12 mouse cellular contexts compared by ENCODE assay signal in the genomic region with DNA sequence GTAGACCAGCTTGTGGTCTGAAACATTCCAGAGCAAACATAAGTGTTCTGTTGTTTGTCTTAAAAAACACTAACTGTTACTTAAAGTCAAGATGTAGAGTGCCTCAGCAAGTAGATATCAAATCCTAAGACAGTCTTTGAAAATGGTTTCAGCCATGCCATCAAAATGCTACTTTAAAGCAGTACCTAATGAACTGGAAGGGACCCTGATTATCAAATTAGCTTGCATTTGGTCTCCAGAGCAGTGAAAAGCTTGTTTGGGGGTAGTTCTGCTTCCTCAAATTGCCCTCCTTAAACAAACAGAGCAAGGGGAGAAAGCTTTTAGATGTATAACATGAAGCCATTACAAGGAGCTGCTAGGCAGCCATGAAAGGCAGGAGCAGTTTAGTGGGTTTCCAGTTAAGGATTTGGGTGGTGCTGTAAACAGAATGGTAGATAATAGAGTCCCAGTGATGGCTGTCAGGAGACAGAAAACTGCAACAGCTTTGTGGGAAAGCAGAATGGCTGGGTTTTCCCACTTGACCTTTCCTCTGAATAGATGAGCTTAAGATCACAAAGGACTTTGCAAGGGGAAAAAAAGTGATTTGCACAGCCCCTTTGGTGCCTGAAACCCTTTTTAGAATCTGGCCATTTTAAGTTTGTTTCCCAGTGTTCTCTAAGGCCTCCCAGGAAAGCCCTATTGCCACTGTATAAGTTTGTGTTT.
DNase-seq lines count a peak whose midpoint lies in the region; ATAC-seq and TF ChIP-seq lines count a peak whose summit lies in the region.
"Had no signal": no experiment of that assay in that cellular context is flagged by ENCODE, and none has a peak within 500 bp of the region (broad histone marks: within the 10 kb centered on the region; RNA-seq: fewer than 3 reads in every experiment).

No protein-coding gene starts in this region.

- no peak for TF ChIP-seq EP300 in lung, postnatal 0 days (IDR thresholded peaks at IDR 0.05)

- no peak overlapping the region for H3K4me3 ChIP-seq in neural tube, embryonic 12.5 days
- H3K4me3 ChIP-seq in neural tube, embryonic 15.5 days (replicated peaks): no peak overlapping the region
- H3K4me3 ChIP-seq in embryonic facial prominence, embryonic 11.5 days (ENCODE audit: low read depth, low read length): no peak overlapping the region
- no peak overlapping the region for H3K4me3 ChIP-seq in limb, embryonic 11.5 days (ENCODE audit: low read depth, low read length)
- H3K4me3 ChIP-seq in lung, postnatal 0 days (ENCODE audit: low read depth, low read length): no peak overlapping the region
- H3K4me3 ChIP-seq: lung, embryonic 15.5 days had no signal

- TF ChIP-seq CTCF in lung, postnatal 0 days (IDR thresholded peaks at IDR 0.05): no peak

- H3K36me3 ChIP-seq in neural tube, embryonic 12.5 days: no peaks in the 10 kb centered on the region
- H3K36me3 ChIP-seq in neural tube, embryonic 15.5 days: no peaks in the 10 kb centered on the region
- no peaks in the 10 kb centered on the region for H3K36me3 ChIP-seq in embryonic facial prominence, embryonic 11.5 days (replicated peaks; ENCODE audit: control insufficient read depth, insufficient read depth, low read depth, low read length)
- H3K36me3 ChIP-seq in limb, embryonic 11.5 days (ENCODE audit: control insufficient read depth, insufficient read depth, low read length): no peaks in the 10 kb centered on the region
- no peaks in the 10 kb centered on the region for H3K36me3 ChIP-seq in lung, postnatal 0 days (ENCODE audit: insufficient read depth, low read length)
- H3K36me3 ChIP-seq: lung, embryonic 15.5 days had no signal

- H3K9ac ChIP-seq in neural tube, embryonic 12.5 days: no peak overlapping the region
- no peak overlapping the region for H3K9ac ChIP-seq in neural tube, embryonic 15.5 days (replicated peaks)
- no peak overlapping the region for H3K9ac ChIP-seq in embryonic facial prominence, embryonic 11.5 days (replicated peaks; ENCODE audit: low read length)
- H3K9ac ChIP-seq in limb, embryonic 11.5 days (ENCODE audit: low read length): no peak overlapping the region
- no peak overlapping the region for H3K9ac ChIP-seq in lung, postnatal 0 days (replicated peaks; ENCODE audit: low read depth)
- H3K9ac ChIP-seq: lung, embryonic 15.5 days had no signal

- DNase-seq in embryonic facial prominence, embryonic 11.5 days (ENCODE audit: low spot score): peak; percentile 55
- DNase-seq in limb, embryonic 11.5 days (ENCODE audit: low spot score): no peak
- DNase-seq in lung, postnatal 0 days (ENCODE audit: low spot score): no peak
- no peak for DNase-seq in layer of hippocampus, adult 18-20 months (ENCODE audit: low spot score in 2 of 2)
- no peak for DNase-seq in spleen, adult 18-20 months
- DNase-seq: heart, adult 11 months; heart, postnatal 10 days; right cerebral cortex, adult 18-20 months had no signal

- ATAC-seq in neural tube, embryonic 12.5 days (ENCODE audit: low FRiP score, low read depth): peak; percentile 76; the same call in 1 of the 2 replicates
- no peak for ATAC-seq in neural tube, embryonic 15.5 days (ENCODE audit: low FRiP score)
- ATAC-seq in embryonic facial prominence, embryonic 11.5 days (replicated peaks; ENCODE audit: insufficient number of reproducible peaks, low FRiP score, low TSS enrichment, low read depth): peak; percentile 44; the same call in 1 of the 2 replicates
- no peak for ATAC-seq in limb, embryonic 11.5 days (ENCODE audit: insufficient number of reproducible peaks, low FRiP score, low TSS enrichment, low read depth)
- no peak for ATAC-seq in lung, postnatal 0 days
- ATAC-seq: activated CD4-positive, CD25-positive, alpha-beta regulatory T cell, adult 4 months had no signal

- no peak overlapping the region for H3K4me2 ChIP-seq in neural tube, embryonic 12.5 days (replicated peaks)
- no peak overlapping the region for H3K4me2 ChIP-seq in neural tube, embryonic 15.5 days
- H3K4me2 ChIP-seq in embryonic facial prominence, embryonic 11.5 days (ENCODE audit: low read depth, low read length): no peak overlapping the region
- no peak overlapping the region for H3K4me2 ChIP-seq in limb, embryonic 11.5 days (ENCODE audit: low read depth, severe bottlenecking)
- no peak overlapping the region for H3K4me2 ChIP-seq in lung, postnatal 0 days (replicated peaks; ENCODE audit: low read depth, low read length)
- H3K4me2 ChIP-seq: lung, embryonic 15.5 days had no signal

- peaks cover 14% of the 10 kb centered on the region for H3K27me3 ChIP-seq in neural tube, embryonic 12.5 days (replicated peaks)
- no peaks in the 10 kb centered on the region; the same call in 1 of the 2 replicates for H3K27me3 ChIP-seq in neural tube, embryonic 15.5 days (replicated peaks)
- no peaks in the 10 kb centered on the region for H3K27me3 ChIP-seq in embryonic facial prominence, embryonic 11.5 days (ENCODE audit: control insufficient read depth, insufficient read depth, low read length)
- H3K27me3 ChIP-seq in limb, embryonic 11.5 days (ENCODE audit: control insufficient read depth, insufficient read depth, low read length): no peaks in the 10 kb centered on the region
- no peaks in the 10 kb centered on the region for H3K27me3 ChIP-seq in lung, postnatal 0 days (replicated peaks; ENCODE audit: insufficient read depth, low read length)
- H3K27me3 ChIP-seq: lung, embryonic 15.5 days had no signal

- no peak overlapping the region for H3K27ac ChIP-seq in neural tube, embryonic 12.5 days
- H3K27ac ChIP-seq in neural tube, embryonic 15.5 days (replicated peaks): no peak overlapping the region
- H3K27ac ChIP-seq in embryonic facial prominence, embryonic 11.5 days (replicated peaks; ENCODE audit: low read depth, low read length): no peak overlapping the region
- H3K27ac ChIP-seq in limb, embryonic 11.5 days (replicated peaks; ENCODE audit: low read depth, low read length): 0 out of 2 replicates have a peak overlapping the region, but pooled peaks have one; percentile 21
- H3K27ac ChIP-seq in lung, postnatal 0 days (ENCODE audit: low read length): no peak overlapping the region
- H3K27ac ChIP-seq: lung, embryonic 15.5 days had no signal

- no peaks in the 10 kb centered on the region for H3K9me3 ChIP-seq in neural tube, embryonic 12.5 days
- H3K9me3 ChIP-seq in neural tube, embryonic 15.5 days (replicated peaks): no peaks in the 10 kb centered on the region
- H3K9me3 ChIP-seq in embryonic facial prominence, embryonic 11.5 days (replicated peaks; ENCODE audit: control insufficient read depth, low read length): no peaks in the 10 kb centered on the region
- no peaks in the 10 kb centered on the region for H3K9me3 ChIP-seq in limb, embryonic 11.5 days (ENCODE audit: control insufficient read depth, low read length)
- H3K9me3 ChIP-seq in lung, postnatal 0 days (ENCODE audit: low read length): no peaks in the 10 kb centered on the region
- H3K9me3 ChIP-seq: lung, embryonic 15.5 days had no signal

- H3K4me1 ChIP-seq in neural tube, embryonic 12.5 days: peaks cover 5% of the 10 kb centered on the region; the same call in 1 of the 2 replicates
- H3K4me1 ChIP-seq in neural tube, embryonic 15.5 days: 0 out of 2 replicates have a peak, but pooled peaks cover 3% of the 10 kb centered on the region
- H3K4me1 ChIP-seq in embryonic facial prominence, embryonic 11.5 days (ENCODE audit: control insufficient read depth, insufficient read depth, low read length): no peaks in the 10 kb centered on the region
- H3K4me1 ChIP-seq in limb, embryonic 11.5 days (ENCODE audit: control insufficient read depth, insufficient read depth, low read length): 0 out of 2 replicates have a peak, but pooled peaks cover 2% of the 10 kb centered on the region
- H3K4me1 ChIP-seq in lung, postnatal 0 days (ENCODE audit: insufficient read depth, low read depth, low read length): no peaks in the 10 kb centered on the region
- H3K4me1 ChIP-seq: lung, embryonic 15.5 days had no signal

Comparison
In these comparisons a context has a peak if more than half of its experiments do, and no peak if none do; other contexts are left out.
1. ATAC-seq: peak in neural tube, embryonic 12.5 days (single experiment) and embryonic facial prominence, embryonic 11.5 days (single experiment); none in neural tube, embryonic 15.5 days (single experiment), limb, embryonic 11.5 days (single experiment) and lung, postnatal 0 days (single experiment).